Mouse (Mus musculus): Measurements from ENCODE around the gene Tbcel. TPM values are rescaled to one million over a fixed set of nuclear protein-coding genes. Genes with fewer than 3 reads are reported as not detected.

Gene Tbcel
- 19.9 and 22.6 TPM in 2 replicates for polyA plus RNA-seq (2012; rRNA removed)

DNA sequence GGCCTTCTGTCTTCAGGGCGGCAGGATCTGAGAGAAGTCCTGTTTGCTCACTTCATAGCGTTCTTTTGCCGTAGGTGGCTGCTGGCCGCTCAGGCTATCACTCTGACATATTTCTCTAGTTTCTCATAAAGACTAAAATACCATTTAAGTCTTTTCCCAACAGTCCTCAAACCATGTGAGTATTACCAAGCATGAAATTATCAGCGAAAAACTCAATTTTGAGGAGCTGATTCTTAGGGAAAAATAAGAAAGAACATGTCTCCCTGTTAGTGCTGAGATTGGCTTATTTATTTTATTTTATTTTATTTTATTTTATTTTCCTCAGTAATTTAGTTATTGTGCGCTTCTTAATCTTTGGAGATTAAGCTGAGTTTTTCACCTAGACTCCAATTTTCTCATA, at the start of gene Tbcel:
TSS of gene Tbcel (minus strand) at position 101 of the 400 bp plus-strand sequence.
- no peak for DNase-seq (ENCODE audit: low spot score)

GRCm38 (mm10) chr9:42555186-42555585, 47.6 kb upstream of the Tbcel start:
- no peak for DNase-seq (ENCODE audit: low spot score)

DNA sequence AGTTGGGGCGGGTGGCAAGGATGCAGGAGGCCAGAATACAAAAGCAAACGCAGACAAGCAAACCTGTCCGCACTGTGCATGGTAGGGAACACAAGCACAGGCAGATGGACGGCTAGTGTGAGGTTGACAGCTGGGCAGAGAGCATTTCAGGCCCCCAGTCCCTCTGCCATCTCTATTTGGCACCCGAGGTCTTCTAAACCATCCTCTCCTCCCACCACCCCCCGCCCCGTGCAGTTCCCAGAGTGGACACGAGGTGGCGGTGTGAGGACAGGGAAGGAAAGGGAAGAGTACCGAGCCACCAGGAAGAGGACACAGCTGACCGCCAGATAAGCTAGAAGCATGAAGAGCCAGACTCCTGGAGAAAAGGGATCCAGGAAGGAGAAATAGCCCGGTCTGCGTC, 42.5 kb upstream of the Tbcel start:
- peak; percentile 46 for DNase-seq (ENCODE audit: low spot score)

DNA sequence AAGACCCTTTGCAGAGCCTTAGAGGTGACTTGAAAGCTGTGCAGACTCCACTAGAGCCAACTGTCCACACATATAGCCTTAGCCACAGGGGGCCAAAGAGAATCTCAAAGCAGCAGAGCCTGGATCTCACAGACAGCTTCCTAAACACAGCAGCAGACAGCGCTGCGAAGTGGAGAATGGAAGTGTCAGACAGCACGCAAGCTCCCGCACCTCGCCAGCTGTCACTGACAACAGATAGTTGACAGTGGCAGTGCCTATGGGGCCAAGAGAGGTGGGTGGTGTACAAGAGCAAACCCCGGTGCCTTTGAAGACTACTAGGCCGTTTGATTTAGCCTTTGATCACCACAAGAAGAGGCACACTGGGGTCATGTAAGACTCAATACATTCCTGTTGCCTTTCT, 41.4 kb upstream of the Tbcel start:
- DNase-seq (ENCODE audit: low spot score): no peak

DNA sequence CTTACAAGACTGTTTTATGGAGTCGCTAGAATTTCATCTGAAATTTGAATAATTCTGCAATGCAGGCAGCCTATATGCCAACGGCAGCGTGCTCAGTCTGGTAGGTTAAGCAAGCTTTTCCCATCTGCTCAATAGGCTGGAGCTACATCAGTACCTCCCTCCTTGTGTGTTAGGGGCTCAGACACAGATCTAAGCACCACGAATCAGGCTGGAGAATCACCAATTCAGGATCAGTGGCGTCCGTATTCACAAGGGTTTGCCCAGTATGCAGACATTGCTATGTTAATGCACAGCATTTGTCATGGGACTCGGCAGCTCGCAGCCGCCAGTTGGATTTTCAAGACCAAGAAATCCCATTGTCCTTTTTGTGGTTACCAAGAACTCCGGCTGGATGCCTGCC, 36.9 kb upstream of the Tbcel start:
- DNase-seq (ENCODE audit: low spot score): no peak

GRCm38 (mm10) chr9:42533491-42533890, 25.9 kb upstream of the Tbcel start:
- DNase-seq (ENCODE audit: low spot score): no peak

- DNase-seq (ENCODE audit: low spot score): no peak
Measured at GRCm38 (mm10) chr9:42533041-42533440, 25.4 kb upstream of the Tbcel start.

GRCm38 (mm10) chr9:42531951-42532350, 24.3 kb upstream of the Tbcel start:
- no peak for DNase-seq (ENCODE audit: low spot score)

DNA sequence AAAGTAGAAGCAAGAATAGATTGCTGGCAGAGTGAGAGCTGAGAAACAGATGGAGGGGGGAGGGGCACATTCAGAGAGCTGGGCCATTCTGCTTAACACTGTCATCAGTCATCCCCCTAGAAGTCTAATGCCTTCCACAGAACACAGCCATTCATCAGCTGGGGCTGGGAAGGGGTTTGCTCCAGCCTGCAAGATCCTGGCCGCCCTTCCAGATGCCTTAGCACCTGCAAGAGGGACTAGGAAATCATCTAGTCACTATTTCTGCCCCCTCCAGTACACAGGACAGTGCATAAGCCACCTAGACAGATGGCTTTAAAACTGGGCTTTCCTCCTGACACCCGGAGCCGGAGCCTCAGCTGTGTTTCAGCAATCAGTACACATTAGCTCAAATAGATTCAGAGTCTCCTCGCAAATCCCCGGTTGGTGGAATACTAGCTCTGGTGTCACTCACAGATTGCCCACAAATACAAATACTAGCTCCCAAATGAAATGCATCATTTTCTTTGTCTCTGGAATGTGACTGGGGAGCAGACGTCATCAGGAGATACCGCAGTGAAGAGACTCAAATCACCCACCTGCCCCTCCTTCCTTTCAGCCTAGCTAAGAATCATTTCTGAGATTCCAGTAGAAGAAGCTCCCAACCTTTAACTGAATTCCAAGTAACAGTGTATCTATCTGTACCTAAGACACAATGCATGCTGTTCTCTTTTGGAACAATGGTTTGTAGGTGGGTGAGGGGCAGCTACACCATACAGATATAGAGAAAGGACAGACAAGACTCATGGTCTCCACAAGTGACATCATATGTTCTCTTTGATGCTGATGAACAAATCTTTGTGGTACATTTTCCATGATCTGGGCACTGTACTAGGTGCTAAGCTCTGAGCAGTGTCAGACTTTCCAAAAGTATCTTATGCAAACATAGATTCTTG, 22.9 kb upstream of the Tbcel start:
- no peak for DNase-seq (ENCODE audit: low spot score)

GRCm38 (mm10) chr9:42520587-42521084, 13.0 kb upstream of the Tbcel start:
- DNase-seq (ENCODE audit: low spot score): peak; percentile 23

DNA sequence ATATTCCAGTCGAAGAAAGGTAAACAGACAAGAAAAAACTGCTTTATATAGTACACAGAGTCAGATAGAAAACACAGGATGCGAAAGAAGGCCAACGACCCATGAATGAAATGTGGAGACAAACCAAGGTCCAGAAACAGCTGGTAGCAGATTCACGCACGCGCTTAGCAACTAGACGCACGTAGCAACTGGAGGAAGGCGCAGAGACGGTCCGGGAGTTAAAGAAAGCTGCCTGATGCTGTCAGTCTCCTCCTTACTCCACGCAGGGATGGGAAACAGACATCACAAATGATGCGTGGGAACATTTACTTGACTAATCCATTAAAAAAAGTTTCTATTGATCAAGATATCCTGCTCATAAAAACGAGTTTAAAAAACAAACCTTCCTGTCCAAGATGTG, 10.6 kb upstream of the Tbcel start:
- no peak for DNase-seq (ENCODE audit: low spot score)

DNA sequence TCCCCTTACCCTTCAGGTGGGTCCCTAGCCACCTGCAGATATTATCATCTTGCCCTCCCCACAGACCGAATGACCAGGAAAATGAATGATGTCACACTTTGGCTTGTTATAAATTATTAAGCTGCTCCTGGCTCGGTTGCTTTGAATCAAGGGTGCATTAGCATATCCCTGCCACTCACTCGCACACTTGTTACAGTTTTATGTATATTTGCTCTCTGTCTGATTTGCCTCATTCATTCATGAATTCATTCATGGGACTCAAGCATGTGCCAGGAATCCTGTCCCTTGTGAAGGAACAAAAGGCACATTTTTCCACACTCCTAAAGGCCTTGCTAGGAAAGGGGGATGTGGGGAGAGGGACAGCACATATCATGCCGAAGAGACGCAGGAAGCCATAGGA, 5.5 kb upstream of the Tbcel start:
- DNase-seq (ENCODE audit: low spot score): no peak

GRCm38 (mm10) chr9:42512312-42512711, 4.7 kb upstream of the Tbcel start:
- DNase-seq (ENCODE audit: low spot score): no peak

- no peak for DNase-seq (ENCODE audit: low spot score)
Measured at GRCm38 (mm10) chr9:42508235-42508634, 626 bp upstream of the Tbcel start.

DNA sequence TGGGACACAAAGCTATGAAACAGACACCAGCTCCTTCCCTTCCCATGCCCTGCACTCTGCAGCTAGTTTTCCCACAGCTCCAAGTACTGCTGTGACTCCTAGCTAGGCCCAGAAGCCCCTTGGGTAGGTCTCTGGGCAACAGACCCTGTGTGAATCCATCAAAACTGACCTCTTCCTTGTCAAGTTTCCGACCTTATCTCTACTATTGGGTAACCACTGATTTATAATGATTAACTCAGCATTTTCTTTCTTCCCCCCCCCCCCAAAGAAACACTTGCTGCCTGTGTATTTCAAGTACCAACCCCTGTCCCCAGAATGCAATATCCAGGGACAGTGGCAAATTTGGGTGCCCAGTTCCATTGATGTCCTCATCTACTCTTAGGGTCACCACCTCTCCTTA, 587 bp downstream of the Tbcel start:
- DNase-seq (ENCODE audit: low spot score): no peak

DNA sequence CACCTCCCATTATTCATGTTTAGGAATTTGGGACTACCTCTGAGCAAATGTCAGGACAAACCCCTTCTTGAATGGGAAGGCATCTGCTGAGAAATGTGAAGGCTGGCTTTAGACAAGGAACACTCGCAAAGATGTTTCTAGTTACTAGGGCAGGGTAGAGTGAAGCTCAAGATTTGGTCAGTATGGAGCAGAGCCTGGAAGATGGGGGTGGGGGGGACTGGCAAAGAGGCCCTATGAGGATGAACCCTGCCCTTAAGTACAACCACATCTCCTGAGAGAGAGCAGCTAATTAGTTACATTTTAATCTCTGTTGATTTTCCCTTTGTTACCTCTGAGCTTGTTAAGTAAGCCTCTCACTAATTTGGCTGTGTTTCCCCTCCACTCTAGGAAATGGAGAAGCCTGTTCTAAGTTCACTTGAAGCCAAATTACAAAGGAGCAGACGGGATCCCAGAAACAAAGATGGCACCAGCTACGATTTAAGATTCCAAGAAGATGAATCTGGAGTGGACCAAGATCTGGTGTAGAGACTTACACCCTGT, 2.6 kb downstream of the Tbcel start:
- DNase-seq (ENCODE audit: low spot score): no peak

- DNase-seq (ENCODE audit: low spot score): no peak
Measured at GRCm38 (mm10) chr9:42504559-42504958, 3.0 kb downstream of the Tbcel start.

DNA sequence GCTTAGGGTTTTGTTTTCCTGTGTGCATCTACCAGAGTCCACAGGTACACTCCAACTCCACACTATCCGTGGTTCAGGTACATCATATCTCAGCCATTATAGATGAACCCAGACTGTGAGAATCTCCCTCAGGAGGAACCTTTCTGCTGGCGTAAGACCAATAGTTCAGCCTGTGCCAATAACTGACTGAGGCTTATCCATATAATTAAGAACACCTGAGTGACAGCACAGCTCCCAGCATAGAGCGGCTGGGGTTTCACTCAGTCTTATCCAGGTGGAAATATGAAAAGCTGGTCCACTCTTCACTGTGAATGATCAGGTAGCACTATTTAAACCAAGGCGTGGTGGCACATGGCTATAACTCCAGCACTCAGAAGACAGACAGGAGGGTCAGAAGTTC, 3.9 kb downstream of the Tbcel start:
- no peak for DNase-seq (ENCODE audit: low spot score)

DNA sequence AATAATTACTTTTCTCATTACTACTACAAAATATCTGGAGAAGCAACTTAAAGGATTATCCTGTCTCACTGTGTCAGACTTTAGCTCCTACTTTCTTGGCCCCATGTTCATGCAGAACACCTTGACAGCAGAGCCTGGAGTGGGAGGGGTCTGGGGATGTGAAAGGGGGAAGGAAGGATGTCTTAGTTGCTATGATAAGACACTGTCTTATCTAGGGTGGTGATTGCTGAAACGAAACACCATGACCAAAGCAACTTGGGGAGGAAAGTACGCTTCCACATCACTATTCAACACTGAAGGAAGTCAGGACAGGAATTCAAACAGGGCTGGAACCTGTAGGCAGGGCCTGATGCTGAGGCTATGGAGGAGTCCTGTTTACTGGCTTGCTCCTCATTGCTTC, 11.3 kb downstream of the Tbcel start:
- DNase-seq (ENCODE audit: low spot score): no peak

DNA sequence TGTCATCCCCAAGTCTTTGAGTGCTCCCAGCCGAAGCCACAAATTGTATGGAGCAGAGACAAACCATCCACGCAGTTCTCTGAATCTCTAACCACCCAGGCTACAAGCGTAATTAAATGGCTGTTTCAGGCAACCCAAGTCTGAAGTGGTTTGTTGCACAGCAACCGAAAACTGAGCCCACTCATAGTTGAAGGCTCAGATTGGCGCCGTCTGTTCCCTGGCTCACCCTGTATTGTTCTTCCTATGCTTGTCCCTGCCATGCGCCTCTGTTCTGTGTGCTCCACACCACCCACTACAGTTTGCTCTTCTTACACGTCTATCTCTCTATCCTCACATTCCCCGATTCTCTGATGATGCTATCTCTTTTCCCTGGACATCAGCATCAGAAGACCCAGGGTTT, 15.8 kb downstream of the Tbcel start:
- no peak for DNase-seq (ENCODE audit: low spot score)

GRCm38 (mm10) chr9:42490589-42491382, 16.8 kb downstream of the Tbcel start:
- no peak for DNase-seq (ENCODE audit: low spot score)

GRCm38 (mm10) chr9:42488071-42488470, 19.5 kb downstream of the Tbcel start:
- no peak for DNase-seq (ENCODE audit: low spot score)
